8 mouse cellular contexts compared by ENCODE assay signal in the genomic region with DNA sequence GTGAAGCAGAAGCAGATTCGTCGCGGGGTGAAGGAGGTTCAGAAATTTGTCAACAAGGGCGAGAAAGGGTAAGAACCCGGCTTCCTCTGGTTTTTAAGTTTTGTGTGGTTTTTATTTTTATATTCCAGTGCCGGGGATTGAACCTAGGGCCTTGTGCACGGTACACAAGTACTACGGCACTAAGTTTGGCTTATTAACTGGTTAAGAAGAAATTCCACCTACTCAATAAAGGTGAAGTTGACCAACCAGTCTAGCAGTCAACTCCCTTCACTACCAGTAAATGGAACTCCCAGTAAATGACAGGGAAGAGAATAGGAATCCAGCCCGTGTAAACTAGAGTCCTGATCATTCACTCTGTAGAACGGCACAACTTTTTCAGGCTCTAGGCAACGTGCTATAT. TPM values are rescaled to one million over a fixed set of nuclear protein-coding genes. Genes with fewer than 3 reads are reported as not detected.
A peak's percentile ranks its signal among the peaks of the same experiment; 100 is the strongest.
DNase-seq lines count a peak whose midpoint lies in the region; ATAC-seq and TF ChIP-seq lines count a peak whose summit lies in the region.

No protein-coding gene starts in this region.

- peak overlapping the region; percentile 82 for H3K4me3 ChIP-seq in kidney, embryonic 14.5 days (ENCODE audit: low read length)
- H3K4me3 ChIP-seq in bone marrow, adult 2 months (replicated peaks; ENCODE audit: control insufficient read depth, low read depth, low read length): peak overlapping the region; percentile 93
- peak overlapping the region; percentile 81 for H3K4me3 ChIP-seq in hindbrain, embryonic 13.5 days
- peak overlapping the region; percentile 76 for H3K4me3 ChIP-seq in midbrain, embryonic 13.5 days (replicated peaks)

- H3K9ac ChIP-seq in kidney, embryonic 14.5 days (ENCODE audit: low read depth, low read length): peak overlapping the region; percentile 82
- peak overlapping the region; percentile 79 for H3K9ac ChIP-seq in hindbrain, embryonic 13.5 days
- H3K9ac ChIP-seq in midbrain, embryonic 13.5 days (replicated peaks): peak overlapping the region; percentile 77

- no peak for DNase-seq in kidney, adult 9 months
- no peak for DNase-seq in thymus, postnatal 14 days
- no peak for DNase-seq in cerebellum, postnatal 25 days

- peaks cover 14% of the 10 kb centered on the region for H3K4me1 ChIP-seq in kidney, embryonic 14.5 days (ENCODE audit: control insufficient read depth, insufficient read depth, low read length)
- peaks cover 4% of the 10 kb centered on the region for H3K4me1 ChIP-seq in bone marrow, adult 2 months (ENCODE audit: control insufficient read depth, insufficient read depth, low read length)
- H3K4me1 ChIP-seq in hindbrain, embryonic 13.5 days (replicated peaks): peaks cover 33% of the 10 kb centered on the region
- H3K4me1 ChIP-seq in midbrain, embryonic 13.5 days (replicated peaks): peaks cover 25% of the 10 kb centered on the region

- no peaks in the 10 kb centered on the region for H3K27me3 ChIP-seq in kidney, embryonic 14.5 days (ENCODE audit: control insufficient read depth, insufficient read depth, low read length)
- no peaks in the 10 kb centered on the region for H3K27me3 ChIP-seq in hindbrain, embryonic 13.5 days
- no peaks in the 10 kb centered on the region for H3K27me3 ChIP-seq in midbrain, embryonic 13.5 days

- H3K36me3 ChIP-seq in kidney, embryonic 14.5 days (ENCODE audit: control insufficient read depth, insufficient read depth, low read length): peaks cover 31% of the 10 kb centered on the region
- peaks cover 37% of the 10 kb centered on the region for H3K36me3 ChIP-seq in hindbrain, embryonic 13.5 days
- H3K36me3 ChIP-seq in midbrain, embryonic 13.5 days: peaks cover 37% of the 10 kb centered on the region

- no peaks in the 10 kb centered on the region for H3K9me3 ChIP-seq in kidney, embryonic 14.5 days (ENCODE audit: control insufficient read depth, low read length)
- H3K9me3 ChIP-seq in hindbrain, embryonic 13.5 days: no peaks in the 10 kb centered on the region
- no peaks in the 10 kb centered on the region for H3K9me3 ChIP-seq in midbrain, embryonic 13.5 days

- TF ChIP-seq CTCF in bone marrow, adult 2 months (IDR thresholded peaks at IDR 0.05; ENCODE audit: control insufficient read depth, insufficient read depth, low read length): no peak

- no peak overlapping the region for H3K27ac ChIP-seq in kidney, embryonic 14.5 days (ENCODE audit: low read depth, low read length)
- peak overlapping the region; percentile 64 for H3K27ac ChIP-seq in bone marrow, adult 2 months (ENCODE audit: control insufficient read depth, insufficient read depth, low read depth, low read length, poor library complexity)
- no peak overlapping the region for H3K27ac ChIP-seq in hindbrain, embryonic 13.5 days
- H3K27ac ChIP-seq in midbrain, embryonic 13.5 days: no peak overlapping the region

- no peak for TF ChIP-seq POLR2A in bone marrow, adult 2 months (IDR thresholded peaks at IDR 0.05; ENCODE audit: borderline replicate concordance, control insufficient read depth, low read depth, low read length)

- ATAC-seq in kidney, embryonic 14.5 days (ENCODE audit: low FRiP score, low TSS enrichment): no peak
- ATAC-seq in hindbrain, embryonic 13.5 days (ENCODE audit: low FRiP score): no peak
- no peak for ATAC-seq in midbrain, embryonic 13.5 days
- no peak for ATAC-seq in inflammation-experienced regulatory T-cells, adult 6 months

- H3K4me2 ChIP-seq in kidney, embryonic 14.5 days (replicated peaks; ENCODE audit: low read depth, low read length): peak overlapping the region; percentile 57
- peak overlapping the region; percentile 76 for H3K4me2 ChIP-seq in hindbrain, embryonic 13.5 days
- H3K4me2 ChIP-seq in midbrain, embryonic 13.5 days (replicated peaks): peak overlapping the region; percentile 73

- WGBS in kidney, embryonic 14.5 days: 2% methylated on average over 11 of the region's 11 CpGs
- WGBS in bone marrow, adult 2 months: under 1% methylated on average over 11 of the region's 11 CpGs
- 2% methylated on average over 11 of the region's 11 CpGs for WGBS in hindbrain, embryonic 13.5 days
- WGBS in midbrain, embryonic 13.5 days: 2% methylated on average over 11 of the region's 11 CpGs

RNA-seq across cellular contexts. Expression of a gene that starts 0.5 kb away (rescaled TPM):
- polyA plus RNA-seq in kidney, embryonic 14.5 days (2014; fragmentation: Nextera tagmentation; extraction: Ambion mirVana): 211 and 264 TPM in 2 replicates
- polyA plus RNA-seq in bone marrow, adult 2 months (2011; ENCODE audit: insufficient read depth, insufficient read length, low replicate concordance, missing spikeins): 58.3 and 118 TPM in 2 replicates
- 99.6 and 108 TPM in 2 replicates for polyA plus RNA-seq in hindbrain, embryonic 13.5 days (2015; fragmentation: Nextera tagmentation; extraction: Ambion mirVana)
- polyA plus RNA-seq in midbrain, embryonic 13.5 days (2015; fragmentation: Nextera tagmentation; extraction: Ambion mirVana): 104 and 110 TPM in 2 replicates
- 100 to 1,000 TPM; 100 to 149 (median 102) TPM for polyA plus RNA-seq in inflammation-experienced regulatory T-cells, adult 6 months (2017; shearing (Covaris generic))

RNA-seq across cellular contexts. Expression of a gene that starts 13.4 kb away (rescaled TPM):
- 628 and 680 TPM in 2 replicates for polyA plus RNA-seq in kidney, embryonic 14.5 days (2014; fragmentation: Nextera tagmentation; extraction: Ambion mirVana)
- 188 and 198 TPM in 2 replicates for polyA plus RNA-seq in bone marrow, adult 2 months (2011; ENCODE audit: insufficient read depth, insufficient read length, low replicate concordance, missing spikeins)
- polyA plus RNA-seq in hindbrain, embryonic 13.5 days (2015; fragmentation: Nextera tagmentation; extraction: Ambion mirVana): 400 and 427 TPM in 2 replicates
- polyA plus RNA-seq in midbrain, embryonic 13.5 days (2015; fragmentation: Nextera tagmentation; extraction: Ambion mirVana): 465 and 547 TPM in 2 replicates
- 10 to 100 TPM; 32.6 to 39.5 (median 35.5) TPM for polyA plus RNA-seq in inflammation-experienced regulatory T-cells, adult 6 months (2017; shearing (Covaris generic))

RNA-seq across cellular contexts. Expression of a gene that starts 15.6 kb away (rescaled TPM):
- polyA plus RNA-seq in kidney, embryonic 14.5 days (2014; fragmentation: Nextera tagmentation; extraction: Ambion mirVana): 38.9 and 48.7 TPM in 2 replicates
- polyA plus RNA-seq in bone marrow, adult 2 months (2011; ENCODE audit: insufficient read depth, insufficient read length, low replicate concordance, missing spikeins): 14.8 and 19.3 TPM in 2 replicates
- 74.8 and 77.7 TPM in 2 replicates for polyA plus RNA-seq in hindbrain, embryonic 13.5 days (2015; fragmentation: Nextera tagmentation; extraction: Ambion mirVana)
- 66.2 and 71.8 TPM in 2 replicates for polyA plus RNA-seq in midbrain, embryonic 13.5 days (2015; fragmentation: Nextera tagmentation; extraction: Ambion mirVana)
- polyA plus RNA-seq in inflammation-experienced regulatory T-cells, adult 6 months (2017; shearing (Covaris generic)): 10 to 100 TPM; 35.7 to 40.3 (median 38.6) TPM

RNA-seq across cellular contexts. Expression of a gene that starts 30.6 kb away (rescaled TPM):
- 18.5 and 22.6 TPM in 2 replicates for polyA plus RNA-seq in kidney, embryonic 14.5 days (2014; fragmentation: Nextera tagmentation; extraction: Ambion mirVana)
- 2.7 and 5.7 TPM in 2 replicates for polyA plus RNA-seq in bone marrow, adult 2 months (2011; ENCODE audit: insufficient read depth, insufficient read length, low replicate concordance, missing spikeins)
- 12.9 and 14.1 TPM in 2 replicates for polyA plus RNA-seq in hindbrain, embryonic 13.5 days (2015; fragmentation: Nextera tagmentation; extraction: Ambion mirVana)
- polyA plus RNA-seq in midbrain, embryonic 13.5 days (2015; fragmentation: Nextera tagmentation; extraction: Ambion mirVana): 8.0 and 8.3 TPM in 2 replicates
- polyA plus RNA-seq in inflammation-experienced regulatory T-cells, adult 6 months (2017; shearing (Covaris generic)): 1 to 10 TPM; 1.3 to 2.4 (median 1.4) TPM

RNA-seq across cellular contexts. Expression of a gene that starts 30.7 kb away (rescaled TPM):
- polyA plus RNA-seq in kidney, embryonic 14.5 days (2014; fragmentation: Nextera tagmentation; extraction: Ambion mirVana): 2.4 and 3.8 TPM in 2 replicates
- polyA plus RNA-seq in bone marrow, adult 2 months (2011; ENCODE audit: insufficient read depth, insufficient read length, low replicate concordance, missing spikeins): 0.29 and 0.72 TPM in 2 replicates
- polyA plus RNA-seq in hindbrain, embryonic 13.5 days (2015; fragmentation: Nextera tagmentation; extraction: Ambion mirVana): 0.63 and 0.83 TPM in 2 replicates
- polyA plus RNA-seq in midbrain, embryonic 13.5 days (2015; fragmentation: Nextera tagmentation; extraction: Ambion mirVana): 0.22 and 0.26 TPM in 2 replicates
- 1 to 10 TPM in 2 of 3 experiments, under 1 TPM in 1; 0.86 to 1.5 (median 1.0) TPM for polyA plus RNA-seq in inflammation-experienced regulatory T-cells, adult 6 months (2017; shearing (Covaris generic))
